Mouse (Mus musculus): ENCODE measurements at regions not wholly inside any gene's neighbourhood (a gene's known extent, or its start where the extent isn't known, plus 50 kb on each side); places are given as distances from the start of the nearest gene placed in this dataset.
A peak's percentile ranks its signal among the peaks of the same experiment; 100 is the strongest.

GRCm38 (mm10) chr7:58310096-58310495 lies 345.9 kb upstream of the Atp10a start:
- H3K36me3 ChIP-seq (ENCODE audit: control insufficient read depth, insufficient read depth, low read length, poor library complexity, severe bottlenecking): no peaks in the 10 kb centered on the region
- no peaks in the 10 kb centered on the region for H3K27me3 ChIP-seq (ENCODE audit: control insufficient read depth, insufficient read depth, low read length, poor library complexity, severe bottlenecking)
- no peak for DNase-seq (ENCODE audit: low read depth, low spot score)

DNA sequence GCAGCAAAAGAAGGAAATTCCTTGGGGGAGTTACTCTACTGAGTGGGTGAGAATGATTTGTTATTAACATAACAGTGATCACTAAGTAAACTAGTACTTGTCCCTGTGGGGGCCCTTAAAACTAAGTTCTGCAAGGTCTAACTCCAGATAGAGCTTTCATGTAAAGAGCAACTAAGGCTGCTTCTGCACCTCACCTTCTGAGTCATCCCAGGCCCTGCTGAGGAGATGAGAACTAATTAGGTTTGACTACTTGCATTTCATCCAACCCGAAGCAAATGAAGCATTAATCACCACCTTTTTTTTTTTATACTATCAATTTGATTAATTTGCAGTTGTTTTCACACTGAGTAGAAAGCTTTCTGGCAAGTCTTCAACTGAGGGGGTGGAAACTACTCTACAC lies 333.6 kb upstream of the Atp10a start:
- no peak for DNase-seq (ENCODE audit: low read depth, low spot score)
- Histone ChIP-seq H3K36me3 (ENCODE audit: control insufficient read depth, insufficient read depth, low read length, poor library complexity, severe bottlenecking) (no peaks in the 10 kb centered on the region), H3K27me3 (ENCODE audit: control insufficient read depth, insufficient read depth, low read length, poor library complexity, severe bottlenecking) (no peaks in the 10 kb centered on the region)

GRCm38 (mm10) chr7:58367384-58367783 lies 288.6 kb upstream of the Atp10a start:
- DNase-seq (ENCODE audit: low read depth, low spot score): no peak
- Histone ChIP-seq H3K36me3 (ENCODE audit: control insufficient read depth, insufficient read depth, low read length, poor library complexity, severe bottlenecking) (no peaks in the 10 kb centered on the region), H3K27me3 (ENCODE audit: control insufficient read depth, insufficient read depth, low read length, poor library complexity, severe bottlenecking) (no peaks in the 10 kb centered on the region)

GRCm38 (mm10) chr7:58383401-58383800 lies 272.6 kb upstream of the Atp10a start:
- H3K36me3 ChIP-seq (ENCODE audit: control insufficient read depth, insufficient read depth, low read length, poor library complexity, severe bottlenecking): no peaks in the 10 kb centered on the region
- DNase-seq (ENCODE audit: low read depth, low spot score): no peak
- H3K27me3 ChIP-seq (ENCODE audit: control insufficient read depth, insufficient read depth, low read length, poor library complexity, severe bottlenecking): no peaks in the 10 kb centered on the region

GRCm38 (mm10) chr7:58388326-58388725 lies 267.6 kb upstream of the Atp10a start:
- H3K36me3 ChIP-seq (ENCODE audit: control insufficient read depth, insufficient read depth, low read length, poor library complexity, severe bottlenecking): no peaks in the 10 kb centered on the region
- DNase-seq (ENCODE audit: low read depth, low spot score): no peak
- H3K27me3 ChIP-seq (ENCODE audit: control insufficient read depth, insufficient read depth, low read length, poor library complexity, severe bottlenecking): no peaks in the 10 kb centered on the region

DNA sequence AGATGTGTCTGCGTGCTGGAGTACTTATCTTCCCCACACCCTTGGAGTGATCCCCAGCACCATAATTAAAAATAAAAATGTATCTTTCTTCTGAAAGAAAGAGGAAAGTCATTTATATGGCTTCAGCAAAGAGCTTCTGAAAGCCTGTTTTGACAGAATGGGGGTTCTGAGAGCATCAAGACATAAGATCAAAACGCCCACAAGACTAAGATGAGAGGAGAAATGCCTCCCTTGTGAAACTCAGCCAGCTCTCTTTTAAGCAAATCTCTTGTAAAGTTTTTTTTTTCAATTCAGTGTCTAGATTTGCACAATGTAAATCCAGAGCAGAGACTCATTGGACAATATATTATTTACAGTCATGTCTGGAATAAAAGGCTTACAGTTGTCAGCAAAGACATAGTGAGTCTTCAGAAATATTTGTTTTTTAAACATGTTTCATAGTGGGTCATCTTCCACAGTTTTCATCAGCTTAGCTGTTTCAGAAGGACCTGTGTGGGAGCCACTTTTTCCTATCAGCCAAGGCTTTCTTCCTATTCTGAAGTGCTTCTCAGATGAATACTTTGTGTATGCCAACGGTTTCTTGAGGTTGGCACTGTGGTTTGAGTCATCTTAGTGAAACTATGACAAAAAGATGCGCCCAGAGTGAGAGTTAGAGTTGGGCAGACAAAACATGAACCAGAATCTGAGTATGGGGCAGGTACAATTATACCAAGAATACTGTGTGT lies 263.4 kb upstream of the Atp10a start:
- no peaks in the 10 kb centered on the region for H3K36me3 ChIP-seq (ENCODE audit: control insufficient read depth, insufficient read depth, low read length, poor library complexity, severe bottlenecking)
- no peak for DNase-seq (ENCODE audit: low read depth, low spot score)
- H3K27me3 ChIP-seq (ENCODE audit: control insufficient read depth, insufficient read depth, low read length, poor library complexity, severe bottlenecking): no peaks in the 10 kb centered on the region

- no peaks in the 10 kb centered on the region for H3K36me3 ChIP-seq (ENCODE audit: control insufficient read depth, insufficient read depth, low read length, poor library complexity, severe bottlenecking)
- no peak for DNase-seq (ENCODE audit: low read depth, low spot score)
- no peaks in the 10 kb centered on the region for H3K27me3 ChIP-seq (ENCODE audit: control insufficient read depth, insufficient read depth, low read length, poor library complexity, severe bottlenecking)
Observed at GRCm38 (mm10) chr7:58397992-58398391, 258.0 kb upstream of the Atp10a start.

GRCm38 (mm10) chr7:58398558-58399144 lies 257.3 kb upstream of the Atp10a start:
- no peaks in the 10 kb centered on the region for H3K36me3 ChIP-seq (ENCODE audit: control insufficient read depth, insufficient read depth, low read length, poor library complexity, severe bottlenecking)
- no peaks in the 10 kb centered on the region for H3K27me3 ChIP-seq (ENCODE audit: control insufficient read depth, insufficient read depth, low read length, poor library complexity, severe bottlenecking)
- no peak for DNase-seq (ENCODE audit: low read depth, low spot score)

DNA sequence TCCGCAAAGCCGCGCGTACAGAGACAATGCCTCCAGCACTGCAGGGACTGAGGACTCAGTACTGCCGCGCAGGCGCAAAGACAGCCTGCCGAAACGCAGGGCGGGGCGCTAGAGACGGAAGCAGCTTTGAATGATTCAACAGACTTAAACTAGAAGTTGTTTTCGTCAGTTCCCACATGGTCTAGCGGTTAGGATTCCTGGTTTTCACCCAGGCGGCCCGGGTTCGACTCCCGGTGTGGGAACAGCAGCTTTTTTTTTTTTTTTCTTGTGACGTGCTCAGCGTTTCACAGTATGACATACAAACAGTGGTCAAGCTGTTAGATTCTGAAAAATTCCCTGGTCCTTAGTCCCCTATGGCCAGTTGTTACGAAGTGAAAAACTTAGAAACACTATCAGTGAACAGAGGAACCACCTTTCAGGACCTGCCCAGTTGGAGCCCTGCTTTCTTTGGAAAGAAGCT lies 256.8 kb upstream of the Atp10a start:
- Histone ChIP-seq H3K27me3 (ENCODE audit: control insufficient read depth, insufficient read depth, low read length, poor library complexity, severe bottlenecking) (no peaks in the 10 kb centered on the region), H3K36me3 (ENCODE audit: control insufficient read depth, insufficient read depth, low read length, poor library complexity, severe bottlenecking) (no peaks in the 10 kb centered on the region)
- DNase-seq (ENCODE audit: low read depth, low spot score): peak; percentile 94

GRCm38 (mm10) chr7:58399651-58400050 lies 256.3 kb upstream of the Atp10a start:
- no peaks in the 10 kb centered on the region for H3K36me3 ChIP-seq (ENCODE audit: control insufficient read depth, insufficient read depth, low read length, poor library complexity, severe bottlenecking)
- no peaks in the 10 kb centered on the region for H3K27me3 ChIP-seq (ENCODE audit: control insufficient read depth, insufficient read depth, low read length, poor library complexity, severe bottlenecking)
- peak; percentile 43 for DNase-seq (ENCODE audit: low read depth, low spot score)

GRCm38 (mm10) chr7:58400594-58400993 lies 255.4 kb upstream of the Atp10a start:
- Histone ChIP-seq H3K36me3 (ENCODE audit: control insufficient read depth, insufficient read depth, low read length, poor library complexity, severe bottlenecking) (no peaks in the 10 kb centered on the region), H3K27me3 (ENCODE audit: control insufficient read depth, insufficient read depth, low read length, poor library complexity, severe bottlenecking) (no peaks in the 10 kb centered on the region)
- DNase-seq (ENCODE audit: low read depth, low spot score): no peak

DNA sequence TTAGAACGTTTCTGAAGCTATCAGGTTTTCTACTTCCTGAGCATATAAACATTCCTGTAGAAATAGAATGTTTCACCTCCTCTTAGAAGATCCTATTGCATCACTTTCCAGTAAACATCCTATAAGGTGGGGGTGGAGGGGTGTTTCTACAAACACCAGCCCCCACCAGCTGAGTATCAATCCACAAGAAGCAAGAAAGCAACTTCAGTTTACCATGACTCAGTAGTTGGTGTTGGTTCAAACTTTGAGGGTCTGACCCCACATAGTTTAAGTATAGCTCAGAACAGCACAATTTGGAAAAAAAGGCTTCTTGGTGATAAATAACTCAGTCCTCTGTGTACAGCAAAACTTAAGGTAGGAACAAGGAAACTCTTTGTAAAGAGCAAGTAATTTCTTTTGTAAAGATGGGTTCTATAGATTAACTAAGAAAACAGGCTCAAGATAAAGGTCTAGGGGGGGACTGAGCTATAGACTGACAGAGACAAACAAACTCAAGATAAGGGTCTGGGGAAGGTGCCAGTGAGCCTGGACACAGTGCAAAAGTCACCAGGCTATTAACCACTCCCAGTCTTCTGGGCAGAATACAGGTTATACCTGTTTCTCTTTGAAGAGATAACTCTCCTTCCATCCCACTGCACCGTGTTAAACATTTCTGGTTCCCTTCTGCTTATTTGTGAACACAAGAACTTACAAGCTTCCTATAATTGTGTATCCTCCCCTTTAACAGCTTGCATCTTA lies 218.9 kb upstream of the Atp10a start:
- DNase-seq (ENCODE audit: low read depth, low spot score): no peak
- no peaks in the 10 kb centered on the region for H3K36me3 ChIP-seq (ENCODE audit: control insufficient read depth, insufficient read depth, low read length, poor library complexity, severe bottlenecking)
- no peaks in the 10 kb centered on the region for H3K27me3 ChIP-seq (ENCODE audit: control insufficient read depth, insufficient read depth, low read length, poor library complexity, severe bottlenecking)

DNA sequence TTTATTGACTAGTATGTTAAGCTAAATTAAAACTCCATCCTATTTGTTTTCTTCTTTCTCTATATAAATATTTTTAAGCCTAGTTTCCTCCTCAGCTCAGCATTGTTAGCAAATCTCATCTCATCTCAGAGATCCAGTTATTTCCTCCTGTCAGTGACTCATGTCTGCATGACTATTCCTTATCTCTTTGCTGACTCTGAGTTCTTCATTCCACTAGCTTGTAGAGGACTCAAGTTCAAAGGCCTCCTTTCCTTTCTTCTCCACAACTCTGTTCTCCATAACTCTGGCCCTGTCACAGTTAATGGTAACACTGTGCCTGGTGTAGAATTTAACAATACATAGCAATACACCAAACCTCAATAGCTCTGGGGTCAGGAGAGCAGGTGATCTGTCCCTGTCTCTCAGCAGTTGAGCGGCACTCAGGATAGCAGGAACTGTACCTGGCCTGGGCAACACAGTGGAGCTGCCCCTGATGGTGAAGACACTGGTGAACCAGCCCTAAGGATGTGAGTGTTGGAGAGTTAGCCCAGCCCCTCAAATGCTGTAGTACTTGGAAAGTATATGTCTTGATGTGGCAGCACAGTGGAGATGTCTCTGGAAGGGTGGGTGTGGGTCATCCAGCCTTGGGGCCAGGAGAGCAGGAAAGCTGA lies 213.3 kb upstream of the Atp10a start:
- DNase-seq (ENCODE audit: low read depth, low spot score): no peak
- Histone ChIP-seq H3K27me3 (ENCODE audit: control insufficient read depth, insufficient read depth, low read length, poor library complexity, severe bottlenecking) (no peaks in the 10 kb centered on the region), H3K36me3 (ENCODE audit: control insufficient read depth, insufficient read depth, low read length, poor library complexity, severe bottlenecking) (no peaks in the 10 kb centered on the region)

DNA sequence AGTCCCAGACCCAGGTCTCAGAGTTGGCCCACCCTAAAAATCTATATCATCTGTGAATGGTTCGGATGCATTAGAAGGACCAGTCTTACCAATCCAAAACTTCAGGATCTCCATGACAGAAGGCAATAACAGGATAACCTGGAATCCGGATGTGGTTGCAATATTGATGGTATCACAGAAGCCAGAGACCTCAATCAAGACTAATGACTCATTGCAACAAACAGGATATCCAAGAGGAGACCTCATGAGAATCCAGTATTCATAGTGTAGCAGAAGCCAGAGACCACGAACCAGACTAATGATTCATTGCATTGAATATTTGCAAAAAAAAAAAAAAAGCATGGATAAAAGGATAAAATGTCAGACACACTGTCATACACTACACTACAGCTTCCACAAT lies 212.7 kb upstream of the Atp10a start:
- DNase-seq (ENCODE audit: low read depth, low spot score): no peak
- Histone ChIP-seq H3K27me3 (ENCODE audit: control insufficient read depth, insufficient read depth, low read length, poor library complexity, severe bottlenecking) (no peaks in the 10 kb centered on the region), H3K36me3 (ENCODE audit: control insufficient read depth, insufficient read depth, low read length, poor library complexity, severe bottlenecking) (no peaks in the 10 kb centered on the region)

- no peak for DNase-seq (ENCODE audit: low read depth, low spot score)
- H3K27me3 ChIP-seq (ENCODE audit: control insufficient read depth, insufficient read depth, low read length, poor library complexity, severe bottlenecking): no peaks in the 10 kb centered on the region
- H3K36me3 ChIP-seq (ENCODE audit: control insufficient read depth, insufficient read depth, low read length, poor library complexity, severe bottlenecking): no peaks in the 10 kb centered on the region
Observed at GRCm38 (mm10) chr7:58445781-58446180, 210.2 kb upstream of the Atp10a start.
